Mouse (Mus musculus) heart, embryonic 16.5 days (tissue): ENCODE measurements at regions not wholly inside any gene's neighbourhood (a gene's known extent, or its start where the extent isn't known, plus 50 kb on each side); places are given as distances from the start of the nearest gene placed in this dataset.
A peak's percentile ranks its signal among the peaks of the same experiment; 100 is the strongest.

Experiments
- ATAC-seq: fragments of 200-750 bp; cut with Nextera tagmentation; replicated peaks from 2 replicates; pipeline ENCODE4 v1.8.0; 2017; ENCODE audit warnings: moderate number of reproducible peaks; ENCODE audit not compliant: insufficient read depth, low FRiP score; ENCODE audit errors: extremely low read depth
- H3K27ac ChIP-seq: fragments of 300-500 bp; sonication (generic); 2 replicates; pipeline ENCODE4 v1.5.1; 2014; ENCODE audit warnings: mild to moderate bottlenecking, low read length, control low read depth, moderate library complexity
- H3K27me3 ChIP-seq: fragments of 300-500 bp; sonication (generic); 2 replicates; pipeline ENCODE4 v1.6.1; 2014; ENCODE audit warnings: low read length, mixed read lengths; ENCODE audit not compliant: control insufficient read depth, insufficient read depth
- H3K36me3 ChIP-seq: fragments of 300-500 bp; sonication (generic); 2 replicates; pipeline ENCODE4 v1.6.1; 2014; ENCODE audit not compliant: control insufficient read depth, insufficient read depth
- H3K4me1 ChIP-seq: fragments of 300-500 bp; sonication (generic); 2 replicates; pipeline ENCODE4 v1.6.1; 2014; ENCODE audit warnings: low read length, mixed read lengths; ENCODE audit not compliant: control insufficient read depth, insufficient read depth
- H3K4me2 ChIP-seq: fragments of 300-500 bp; sonication (generic); 2 replicates; pipeline ENCODE4 v1.6.1; 2014; ENCODE audit warnings: low read depth, mild to moderate bottlenecking, control low read depth, low read length
- H3K4me3 ChIP-seq: fragments of 300-500 bp; sonication (generic); 2 replicates; pipeline ENCODE4 v1.5.1; 2014; ENCODE audit warnings: mild to moderate bottlenecking, control low read depth, low read length
- H3K9ac ChIP-seq: fragments of 300-500 bp; sonication (generic); 2 replicates; pipeline ENCODE4 v1.6.1; 2014; ENCODE audit warnings: low read length, control low read depth
- H3K9me3 ChIP-seq: fragments of 300-500 bp; sonication (generic); replicated peaks from 2 replicates; pipeline ENCODE4 v1.6.1; 2016; ENCODE audit warnings: low read length; ENCODE audit not compliant: control insufficient read depth
- WGBS: fragments of 180-500 bp; shearing (Covaris S2); extraction: QIAGEN DNeasy Blood & Tissue Kit; methylation state at CpG from one replicate; pipeline ENCODE4 v1.1.7; 2014; 5-methylcytosine and 5-hydroxymethylcytosine counted together

DNA sequence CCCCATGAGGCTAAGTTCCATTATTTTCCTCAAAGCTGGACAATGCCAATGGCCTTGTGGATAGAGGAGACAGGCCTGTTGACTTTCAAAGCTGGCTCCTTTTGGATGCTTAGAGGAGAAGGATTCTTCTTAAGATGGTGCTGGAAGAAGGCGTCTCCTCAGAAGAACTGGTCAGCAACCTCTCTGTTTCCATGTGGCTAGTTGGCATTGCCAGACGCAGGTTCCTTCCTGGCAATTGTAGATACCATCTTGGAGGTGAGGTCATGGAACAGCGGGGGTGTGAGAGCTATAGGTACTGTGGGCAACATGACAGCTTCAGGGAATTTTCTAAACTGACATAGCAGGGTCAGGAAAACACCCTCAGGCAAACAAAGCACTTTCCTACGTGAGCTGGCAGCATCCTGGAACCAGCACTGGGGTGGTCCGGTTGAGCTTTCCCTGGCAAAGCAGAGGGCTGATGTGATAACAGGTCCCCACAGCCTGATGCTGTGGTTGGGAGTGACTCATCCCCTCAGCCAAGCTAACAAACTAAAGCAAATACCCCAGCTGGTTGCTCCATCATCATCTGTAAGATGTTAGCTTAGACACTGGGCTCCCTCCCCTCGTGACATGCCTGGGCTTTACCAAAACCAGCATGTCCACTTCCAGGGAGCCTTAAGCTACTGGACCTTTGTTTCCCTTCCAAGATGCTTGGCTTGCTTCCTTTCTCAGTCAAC lies 348.5 kb downstream of the Gm49356 start:
- no peaks in the 10 kb centered on the region for H3K4me1 ChIP-seq
- no peak overlapping the region for H3K9ac ChIP-seq
- no peak overlapping the region for H3K27ac ChIP-seq
- no peaks in the 10 kb centered on the region for H3K36me3 ChIP-seq
- no peak overlapping the region for H3K4me3 ChIP-seq
- H3K9me3 ChIP-seq: peaks cover 10% of the 10 kb centered on the region
- WGBS: 69% methylated on average over 6 of the region's 6 CpGs
- no peak for ATAC-seq
- H3K27me3 ChIP-seq: no peaks in the 10 kb centered on the region
- H3K4me2 ChIP-seq: no peak overlapping the region

GRCm38 (mm10) chr15:59241752-59242151 lies 352.7 kb downstream of the Gm49356 start:
- Histone ChIP-seq H3K27me3 (no peaks in the 10 kb centered on the region), H3K9ac (no peak overlapping the region), H3K4me3 (no peak overlapping the region), H3K36me3 (no peaks in the 10 kb centered on the region), H3K27ac (no peak overlapping the region), H3K9me3 (no peaks in the 10 kb centered on the region), H3K4me1 (peaks cover 7% of the 10 kb centered on the region), H3K4me2 (no peak overlapping the region)
- whole genome bisulfite sequencing: 82% methylated on average over 7 of the region's 7 CpGs
- ATAC-seq: no peak

- Histone ChIP-seq H3K4me3 (no peak overlapping the region), H3K27ac (peak overlapping the region; percentile 69), H3K27me3 (no peaks in the 10 kb centered on the region), H3K9me3 (no peaks in the 10 kb centered on the region), H3K36me3 (no peaks in the 10 kb centered on the region), H3K4me1 (peaks cover 7% of the 10 kb centered on the region), H3K9ac (no peak overlapping the region), H3K4me2 (no peak overlapping the region)
- no peak for ATAC-seq
- WGBS: 51% methylated on average over 4 of the region's 4 CpGs
Observed at GRCm38 (mm10) chr15:59245927-59246649, 357.0 kb downstream of the Gm49356 start.

- Histone ChIP-seq H3K27ac (peak overlapping the region; percentile 49), H3K9ac (no peak overlapping the region), H3K4me3 (no peak overlapping the region), H3K4me1 (peaks cover 7% of the 10 kb centered on the region), H3K36me3 (no peaks in the 10 kb centered on the region), H3K9me3 (no peaks in the 10 kb centered on the region), H3K27me3 (no peaks in the 10 kb centered on the region), H3K4me2 (no peak overlapping the region)
- peak; percentile 69 for ATAC-seq
- WGBS: 60% methylated on average over 12 of the region's 12 CpGs
Observed at GRCm38 (mm10) chr15:59248477-59249260, 359.6 kb downstream of the Gm49356 start.

DNA sequence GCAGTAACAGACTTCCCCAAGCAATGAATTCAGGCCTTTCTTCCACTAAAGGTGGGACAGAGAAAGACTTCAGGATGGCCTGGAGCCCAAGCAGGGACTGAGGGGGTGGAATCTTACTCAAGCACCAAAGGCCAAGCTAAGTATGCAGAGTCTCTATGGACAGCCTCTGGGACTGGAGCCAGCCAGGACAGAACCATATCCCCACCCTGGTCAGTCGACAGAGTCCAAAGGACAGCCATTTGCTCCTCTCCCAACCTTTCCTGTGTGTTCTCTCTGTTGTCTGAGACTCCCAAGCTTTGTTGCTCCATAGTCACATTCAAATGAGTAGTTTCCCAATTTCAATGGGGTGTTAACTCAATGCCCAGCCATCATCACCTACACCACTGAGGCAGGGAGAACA lies 372.3 kb downstream of the Gm49356 start:
- no peaks in the 10 kb centered on the region for H3K27me3 ChIP-seq
- no peaks in the 10 kb centered on the region for H3K9me3 ChIP-seq
- no peak overlapping the region for H3K9ac ChIP-seq
- no peak overlapping the region for H3K4me2 ChIP-seq
- no peak overlapping the region for H3K27ac ChIP-seq
- H3K4me1 ChIP-seq: peaks cover 11% of the 10 kb centered on the region
- no peak overlapping the region for H3K4me3 ChIP-seq
- no peaks in the 10 kb centered on the region for H3K36me3 ChIP-seq
- ATAC-seq: no peak
- 72% methylated on average over 1 of the region's 1 CpGs for WGBS

- Histone ChIP-seq H3K4me2 (no peak overlapping the region), H3K4me1 (peaks cover 11% of the 10 kb centered on the region), H3K9ac (no peak overlapping the region), H3K9me3 (no peaks in the 10 kb centered on the region), H3K27ac (no peak overlapping the region), H3K36me3 (no peaks in the 10 kb centered on the region), H3K4me3 (no peak overlapping the region), H3K27me3 (no peaks in the 10 kb centered on the region)
- 75% methylated on average over 2 of the region's 2 CpGs for WGBS
- ATAC-seq: no peak
Observed at GRCm38 (mm10) chr15:59262380-59262779, 373.3 kb downstream of the Gm49356 start.

GRCm38 (mm10) chr15:59263433-59264328 lies 374.6 kb downstream of the Gm49356 start:
- H3K4me2 ChIP-seq: peak overlapping the region; percentile 25
- peaks cover 11% of the 10 kb centered on the region for H3K4me1 ChIP-seq
- no peak overlapping the region for H3K9ac ChIP-seq
- H3K4me3 ChIP-seq: no peak overlapping the region
- ATAC-seq: peak; percentile 77; the same call in 1 of the 2 replicates
- WGBS: 34% methylated on average over 13 of the region's 13 CpGs
- peak overlapping the region; percentile 46 for H3K27ac ChIP-seq
- no peaks in the 10 kb centered on the region for H3K27me3 ChIP-seq
- no peaks in the 10 kb centered on the region for H3K9me3 ChIP-seq
- H3K36me3 ChIP-seq: no peaks in the 10 kb centered on the region
